Mouse (Mus musculus) megakaryocyte, embryonic 14.5 days (primary cell): Measurements from ENCODE around the gene Gm49630.
"Not testable (repeated sequence)": the region's sequence is repeated elsewhere in the genome, so short reads cannot be mapped to it uniquely, and the experiment has no call there.

ENCODE experiments used
- FLI1 ChIP-seq: IDR thresholded peaks from 2 replicates; pipeline ENCODE4 v1.6.1; 2012; ENCODE audit warnings: low read length, inconsistent platforms, mixed read lengths
- GATA1 ChIP-seq: IDR thresholded peaks from 3 replicates; pipeline ENCODE4 v1.6.1; 2012; ENCODE audit warnings: mixed read lengths, low read length, inconsistent platforms, borderline replicate concordance

DNA sequence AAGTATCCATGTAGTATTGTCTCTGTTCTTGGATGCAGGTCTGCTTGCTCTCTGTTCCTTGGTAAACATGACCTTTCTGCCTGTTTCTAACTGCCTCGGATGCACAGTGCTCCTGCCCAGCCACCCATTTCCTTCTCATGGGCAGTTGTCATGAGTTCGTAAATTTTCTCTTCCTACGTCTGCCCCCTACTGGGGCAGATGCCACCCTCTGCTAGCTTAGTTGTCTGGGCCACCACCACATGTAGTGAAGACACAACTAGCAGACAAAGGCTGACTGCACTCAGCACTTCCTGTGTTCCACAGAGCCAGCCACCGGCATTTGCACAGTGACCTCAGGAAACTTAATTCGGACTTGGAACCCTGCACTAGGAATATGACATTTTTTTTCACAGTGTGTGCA lies 39.0 kb downstream of the Gm49630 start:
- TF ChIP-seq GATA1, FLI1: not testable (repeated sequence)
